Mouse (Mus musculus) adipose tissue, adult 10 weeks (tissue): ENCODE measurements around the gene Fam81a. TPM values are rescaled to one million over a fixed set of nuclear protein-coding genes. Genes with fewer than 3 reads are reported as not detected.

ENCODE experiments used
- polyA plus RNA-seq: library from polyadenylated mRNA; stranded (reverse); fragments of 350-450 nt; fragmentation: Illumina TruSeq; extraction: RNeasy Lipid Tissue Mini Kit (QIAGEN cat#74804); gene quantifications from one replicate; pipeline ENCODE4 v1.2.3, GENCODE M21; 2014; ENCODE audit warnings: low read depth, low replicate concordance

Fam81a gene
- polyA plus RNA-seq: 2.3 TPM

DNA sequence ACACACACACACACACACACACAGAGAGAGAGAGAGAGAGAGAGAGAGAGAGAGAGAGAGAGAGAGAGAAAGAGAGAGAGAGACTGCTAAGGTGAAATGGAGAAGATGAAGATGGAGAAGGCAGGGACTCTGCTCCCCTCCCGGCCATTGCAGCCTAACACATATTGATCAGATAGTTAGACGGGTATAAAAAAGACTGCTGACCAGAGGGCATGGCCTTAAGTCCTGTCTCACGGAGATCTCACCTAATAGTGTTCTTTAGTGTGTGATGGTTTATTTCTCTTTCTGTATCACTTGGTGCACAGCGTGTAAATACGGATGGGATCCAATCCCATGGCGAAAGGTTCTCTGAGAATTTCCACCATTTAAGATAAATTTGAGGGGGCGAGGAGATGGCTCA lies at the start of gene Fam81a:
Gene Fam81a (minus strand): TSS at position 101 of the 400 bp plus-strand sequence.

Other genes starting within 250 kb of the Fam81a start
- 60.0 TPM for gene Bnip2, start 153.1 kb downstream of the Fam81a start, polyA plus RNA-seq
- 74.6 TPM for gene Gtf2a2, start 130.0 kb downstream of the Fam81a start, polyA plus RNA-seq
- gene Gcnt3, start 104.5 kb downstream of the Fam81a start, polyA plus RNA-seq: 0.11 TPM
- 15.7 TPM for gene Myo1e, start 64.8 kb upstream of the Fam81a start, polyA plus RNA-seq